Mouse (Mus musculus): ENCODE measurements around the gene Mpdu1. TPM values are rescaled to one million over a fixed set of nuclear protein-coding genes. Genes with fewer than 3 reads are reported as not detected.

Mpdu1 gene
- polyA plus RNA-seq, 1 experiment from 2014 or later = 69.9 TPM

GRCm38 (mm10) chr11:69683576-69683975 is 21.1 kb upstream of the Mpdu1 start:
- H3K4me3 ChIP-seq (ENCODE audit: low read length) = no peak overlapping the region
- H3K9ac ChIP-seq (ENCODE audit: low read depth, low read length) = peak overlapping the region; percentile 41; the same call in 1 of the 2 replicates
- 75% methylated on average over 7 of the region's 7 CpGs for WGBS
- H3K27me3 ChIP-seq (replicated peaks; ENCODE audit: control insufficient read depth, insufficient read depth, low read length) = no peaks in the 10 kb centered on the region
- H3K36me3 ChIP-seq (ENCODE audit: control insufficient read depth, insufficient read depth, low read length) = no peaks in the 10 kb centered on the region
- peak overlapping the region; percentile 70 for H3K27ac ChIP-seq (ENCODE audit: low read length)
- no peak overlapping the region for H3K4me2 ChIP-seq (ENCODE audit: low read depth, low read length)
- peaks cover 41% of the 10 kb centered on the region for H3K4me1 ChIP-seq (ENCODE audit: control insufficient read depth, insufficient read depth, low read length)
- no peaks in the 10 kb centered on the region for H3K9me3 ChIP-seq (ENCODE audit: control insufficient read depth, low read length)
- no peak for ATAC-seq

- Histone ChIP-seq H3K9me3 (ENCODE audit: control insufficient read depth, low read length) (no peaks in the 10 kb centered on the region), H3K4me3 (ENCODE audit: low read length) (no peak overlapping the region), H3K27ac (ENCODE audit: low read length) (peak overlapping the region; percentile 92; the same call in 1 of the 2 replicates), H3K27me3 (replicated peaks; ENCODE audit: control insufficient read depth, insufficient read depth, low read length) (no peaks in the 10 kb centered on the region), H3K4me1 (ENCODE audit: control insufficient read depth, insufficient read depth, low read length) (peaks cover 41% of the 10 kb centered on the region), H3K36me3 (ENCODE audit: control insufficient read depth, insufficient read depth, low read length) (peaks cover 4% of the 10 kb centered on the region; the same call in 1 of the 2 replicates), H3K9ac (ENCODE audit: low read depth, low read length) (peak overlapping the region; percentile 4; the same call in 1 of the 2 replicates), H3K4me2 (ENCODE audit: low read depth, low read length) (peak overlapping the region; percentile 90)
- 20% methylated on average over 12 of the region's 12 CpGs for WGBS
- ATAC-seq = peak; percentile 45; the same call in 1 of the 2 replicates
Measured at GRCm38 (mm10) chr11:69682840-69683533, 20.5 kb upstream of the Mpdu1 start.

GRCm38 (mm10) chr11:69682209-69682839 is 19.9 kb upstream of the Mpdu1 start:
- Histone ChIP-seq H3K27ac (ENCODE audit: low read length) (peak overlapping the region; percentile 92), H3K4me1 (ENCODE audit: control insufficient read depth, insufficient read depth, low read length) (peaks cover 41% of the 10 kb centered on the region), H3K4me2 (ENCODE audit: low read depth, low read length) (peak overlapping the region; percentile 90), H3K27me3 (replicated peaks; ENCODE audit: control insufficient read depth, insufficient read depth, low read length) (no peaks in the 10 kb centered on the region), H3K36me3 (ENCODE audit: control insufficient read depth, insufficient read depth, low read length) (peaks cover 6% of the 10 kb centered on the region; the same call in 1 of the 2 replicates), H3K9ac (ENCODE audit: low read depth, low read length) (peak overlapping the region; percentile 84), H3K9me3 (ENCODE audit: control insufficient read depth, low read length) (no peaks in the 10 kb centered on the region), H3K4me3 (ENCODE audit: low read length) (peak overlapping the region; percentile 84)
- WGBS = 20% methylated on average over 24 of the region's 24 CpGs
- peak; percentile 17 for ATAC-seq

DNA sequence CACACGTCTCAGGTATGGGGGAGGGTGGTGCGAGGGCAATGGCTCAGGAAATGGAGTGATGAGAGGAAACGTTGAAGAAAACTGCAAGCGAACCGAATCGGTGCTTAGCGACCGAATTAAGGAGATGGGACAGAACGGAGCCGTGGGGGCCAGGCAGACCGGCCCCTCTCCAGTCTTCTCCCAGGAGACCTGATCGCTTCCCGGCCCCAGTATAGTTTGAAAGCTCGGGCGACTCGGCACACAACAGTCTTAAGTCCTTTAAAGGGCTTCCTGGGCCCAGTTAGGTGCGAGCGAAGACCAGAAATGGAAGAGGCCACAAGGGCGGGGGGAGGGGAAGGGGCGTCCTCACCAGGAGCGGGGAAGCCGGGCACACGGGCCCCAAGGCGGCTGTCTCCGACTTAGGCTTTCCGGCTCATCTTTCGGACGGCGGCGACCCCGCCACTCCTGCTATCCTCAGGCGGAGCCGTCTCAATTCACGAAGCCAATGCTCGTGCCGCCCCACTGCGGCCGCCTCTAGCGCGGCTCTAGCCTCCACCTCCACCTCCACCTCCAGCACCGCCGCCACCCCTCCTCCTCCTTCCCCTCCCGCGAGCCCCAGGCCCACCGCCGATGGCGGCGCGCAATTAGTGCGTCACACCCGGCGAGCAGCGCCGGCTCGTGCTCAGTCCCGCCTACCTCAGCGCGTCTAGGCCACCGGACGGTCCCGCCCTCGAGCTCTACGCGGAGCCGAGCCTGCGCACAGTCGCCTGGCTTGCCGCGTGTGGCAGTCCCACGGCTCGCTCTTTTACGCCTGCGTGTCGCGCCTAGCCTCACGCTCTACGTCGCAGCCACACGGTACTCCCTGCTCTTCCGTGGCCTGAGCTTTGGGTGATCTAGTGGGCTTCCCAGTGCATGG is 19.1 kb upstream of the Mpdu1 start, which contains the start of gene Senp3:
Gene Senp3, minus strand, starts transcription at position 771 of the 895 bp plus-strand sequence.
- H3K27ac ChIP-seq (ENCODE audit: low read length) = peak within 1 kb of the TSS; percentile 92
- H3K27me3 ChIP-seq (replicated peaks; ENCODE audit: control insufficient read depth, insufficient read depth, low read length) = no peaks in the 10 kb centered on the region
- H3K4me1 ChIP-seq (ENCODE audit: control insufficient read depth, insufficient read depth, low read length) = peaks cover 36% of the 10 kb centered on the region
- H3K36me3 ChIP-seq (ENCODE audit: control insufficient read depth, insufficient read depth, low read length) = peaks cover 8% of the 10 kb centered on the region; the same call in 1 of the 2 replicates
- WGBS = under 1% methylated on average over 73 of the region's 80 CpGs
- peak within 1 kb of the TSS; percentile 84 for H3K9ac ChIP-seq (ENCODE audit: low read depth, low read length)
- no peaks in the 10 kb centered on the region for H3K9me3 ChIP-seq (ENCODE audit: control insufficient read depth, low read length)
- peak within 1 kb of the TSS; percentile 84 for H3K4me3 ChIP-seq (ENCODE audit: low read length)
- peak within 1 kb of the TSS; percentile 90 for H3K4me2 ChIP-seq (ENCODE audit: low read depth, low read length)
- ATAC-seq = peak; percentile 93

DNA sequence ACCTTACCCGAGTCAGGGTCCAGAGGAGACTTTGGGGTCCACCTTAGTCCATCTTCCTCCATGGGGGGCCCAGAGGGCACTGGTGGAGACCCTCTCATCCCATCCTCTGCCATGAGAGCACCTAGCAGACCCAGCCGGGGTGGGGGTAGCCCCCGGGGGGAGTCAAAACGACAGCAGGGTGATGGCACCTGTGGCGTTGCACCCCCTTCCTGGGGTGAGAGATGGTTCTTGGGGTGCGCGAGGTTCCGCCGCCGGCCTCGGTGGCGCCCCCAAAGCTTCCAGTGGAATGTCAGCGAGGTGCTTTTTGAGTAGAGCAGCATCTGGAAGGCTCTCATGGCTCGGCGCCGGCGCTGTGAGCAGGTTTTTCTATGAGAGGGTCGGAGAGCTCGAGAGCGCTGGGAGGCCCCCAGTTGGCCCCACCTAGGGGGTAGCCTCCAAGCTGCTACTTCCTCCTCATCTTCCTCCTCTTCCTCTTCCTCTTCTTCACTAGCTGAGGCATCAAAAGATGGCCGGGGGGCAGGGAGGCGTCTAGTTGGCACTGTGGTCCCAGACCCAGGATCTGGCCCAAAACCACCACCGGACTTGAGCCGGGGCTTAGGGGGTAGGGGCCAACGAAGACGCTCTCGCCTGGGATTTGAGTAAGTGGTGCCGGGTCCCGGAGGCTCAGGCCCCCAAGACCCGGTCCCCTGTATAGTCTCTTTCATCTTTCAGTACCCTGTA is 17.9 kb upstream of the Mpdu1 start:
- H3K4me3 ChIP-seq (ENCODE audit: low read length) = peak overlapping the region; percentile 84; the same call in 1 of the 2 replicates
- peaks cover 12% of the 10 kb centered on the region; the same call in 1 of the 2 replicates for H3K36me3 ChIP-seq (ENCODE audit: control insufficient read depth, insufficient read depth, low read length)
- peak overlapping the region; percentile 84; the same call in 1 of the 2 replicates for H3K9ac ChIP-seq (ENCODE audit: low read depth, low read length)
- no peaks in the 10 kb centered on the region for H3K27me3 ChIP-seq (replicated peaks; ENCODE audit: control insufficient read depth, insufficient read depth, low read length)
- H3K4me2 ChIP-seq (ENCODE audit: low read depth, low read length) = peak overlapping the region; percentile 90
- H3K27ac ChIP-seq (ENCODE audit: low read length) = no peak overlapping the region
- ATAC-seq = no peak
- no peaks in the 10 kb centered on the region for H3K9me3 ChIP-seq (ENCODE audit: control insufficient read depth, low read length)
- WGBS = 89% methylated on average over 30 of the region's 30 CpGs
- H3K4me1 ChIP-seq (ENCODE audit: control insufficient read depth, insufficient read depth, low read length) = peaks cover 24% of the 10 kb centered on the region

DNA sequence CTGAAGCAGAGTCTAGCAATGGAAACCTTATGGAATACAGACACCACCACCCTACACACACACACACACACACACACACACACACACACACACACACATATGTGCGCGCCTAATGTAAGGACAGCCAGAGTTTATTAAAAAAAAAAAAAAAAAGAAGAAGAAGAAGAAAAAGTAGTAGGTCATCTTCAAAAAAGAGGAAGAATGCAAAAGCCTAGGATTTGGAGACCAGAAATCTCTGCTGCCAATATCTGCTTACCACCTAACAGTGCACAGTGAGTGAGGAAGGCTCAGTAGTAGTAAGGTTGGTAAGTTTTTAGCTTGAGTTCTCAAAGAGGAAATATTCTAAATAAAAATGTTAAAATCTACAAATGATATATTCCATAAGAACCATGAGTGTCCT is 16.7 kb upstream of the Mpdu1 start:
- H3K9ac ChIP-seq (ENCODE audit: low read depth, low read length) = no peak overlapping the region
- no peaks in the 10 kb centered on the region for H3K27me3 ChIP-seq (replicated peaks; ENCODE audit: control insufficient read depth, insufficient read depth, low read length)
- H3K9me3 ChIP-seq (ENCODE audit: control insufficient read depth, low read length) = no peaks in the 10 kb centered on the region
- WGBS = 87% methylated on average over 2 of the region's 2 CpGs
- no peak overlapping the region for H3K4me3 ChIP-seq (ENCODE audit: low read length)
- no peak overlapping the region for H3K27ac ChIP-seq (ENCODE audit: low read length)
- H3K4me2 ChIP-seq (ENCODE audit: low read depth, low read length) = no peak overlapping the region
- no peak for ATAC-seq
- H3K4me1 ChIP-seq (ENCODE audit: control insufficient read depth, insufficient read depth, low read length) = peaks cover 21% of the 10 kb centered on the region
- peaks cover 12% of the 10 kb centered on the region for H3K36me3 ChIP-seq (ENCODE audit: control insufficient read depth, insufficient read depth, low read length)

DNA sequence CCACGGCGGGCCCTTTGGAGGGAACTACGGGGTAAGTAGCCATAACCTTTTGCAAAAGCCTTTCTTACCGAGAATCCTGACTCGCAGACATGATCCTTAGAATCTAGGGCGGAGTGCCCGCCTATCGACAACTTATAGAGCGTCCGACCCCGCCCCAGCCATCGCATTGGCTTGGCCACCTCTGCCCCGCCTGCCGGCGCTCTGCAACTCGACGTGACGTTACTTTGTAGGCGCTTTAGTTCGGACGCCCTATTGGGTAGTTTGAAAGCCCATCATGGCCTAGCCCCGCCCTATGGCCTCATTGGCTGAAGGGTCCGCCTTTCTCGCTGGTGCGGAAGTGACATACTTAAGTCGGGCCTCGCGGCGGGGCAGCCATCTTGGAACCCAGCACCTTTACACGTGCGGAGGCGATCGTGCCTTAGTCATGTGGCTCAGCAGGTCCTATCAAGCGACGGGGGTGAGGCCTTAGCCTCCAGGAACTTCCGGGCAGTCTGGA is 9.8 kb upstream of the Mpdu1 start, which contains the start of gene Eif4a1:
Gene Eif4a1, minus strand, starts transcription at position 213 of the 496 bp plus-strand sequence.
- Histone ChIP-seq H3K4me3 (ENCODE audit: low read length) (peak within 1 kb of the TSS; percentile 99), H3K9me3 (ENCODE audit: control insufficient read depth, low read length) (no peaks in the 10 kb centered on the region), H3K27ac (ENCODE audit: low read length) (peak within 1 kb of the TSS; percentile 99), H3K4me1 (ENCODE audit: control insufficient read depth, insufficient read depth, low read length) (peaks cover 22% of the 10 kb centered on the region), H3K27me3 (replicated peaks; ENCODE audit: control insufficient read depth, insufficient read depth, low read length) (no peaks in the 10 kb centered on the region), H3K36me3 (ENCODE audit: control insufficient read depth, insufficient read depth, low read length) (peaks cover 20% of the 10 kb centered on the region), H3K4me2 (ENCODE audit: low read depth, low read length) (peak within 1 kb of the TSS; percentile 55), H3K9ac (ENCODE audit: low read depth, low read length) (peak within 1 kb of the TSS; percentile 99)
- under 1% methylated on average over 36 of the region's 36 CpGs for WGBS
- peak; percentile 98 for ATAC-seq

DNA sequence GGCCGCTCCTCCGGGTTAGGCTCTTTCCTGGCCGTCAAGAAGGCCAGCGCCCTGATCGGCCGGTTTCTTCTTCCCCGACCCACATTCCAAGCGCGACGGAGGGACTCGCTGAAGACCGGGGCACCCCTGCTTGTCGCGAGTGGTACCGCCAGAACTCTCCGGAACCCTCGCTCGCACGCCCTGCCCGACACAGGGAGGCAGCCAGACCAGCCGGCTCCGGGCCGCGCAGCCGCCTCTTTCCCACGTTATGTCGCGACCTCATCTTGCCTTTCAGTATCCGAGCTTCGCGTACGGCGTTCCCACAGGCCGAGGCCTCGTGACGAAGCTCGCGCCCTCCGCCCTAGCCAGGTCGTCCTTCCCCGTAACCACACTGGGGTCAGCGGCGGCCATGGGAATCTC is 9.3 kb upstream of the Mpdu1 start:
- H3K9ac ChIP-seq (ENCODE audit: low read depth, low read length) = peak overlapping the region; percentile 99
- H3K27ac ChIP-seq (ENCODE audit: low read length) = peak overlapping the region; percentile 99
- peaks cover 22% of the 10 kb centered on the region for H3K4me1 ChIP-seq (ENCODE audit: control insufficient read depth, insufficient read depth, low read length)
- under 1% methylated on average over 40 of the region's 43 CpGs for WGBS
- no peaks in the 10 kb centered on the region for H3K9me3 ChIP-seq (ENCODE audit: control insufficient read depth, low read length)
- H3K27me3 ChIP-seq (replicated peaks; ENCODE audit: control insufficient read depth, insufficient read depth, low read length) = no peaks in the 10 kb centered on the region
- peak overlapping the region; percentile 99 for H3K4me3 ChIP-seq (ENCODE audit: low read length)
- peak overlapping the region; percentile 9; the same call in 1 of the 2 replicates for H3K4me2 ChIP-seq (ENCODE audit: low read depth, low read length)
- peak; percentile 8; the same call in 1 of the 2 replicates for ATAC-seq
- peaks cover 23% of the 10 kb centered on the region for H3K36me3 ChIP-seq (ENCODE audit: control insufficient read depth, insufficient read depth, low read length)

All from intestine, embryonic 16.5 days (tissue).